Mouse (Mus musculus): ENCODE data around the gene Mon2. TPM values are rescaled to one million over a fixed set of nuclear protein-coding genes. Genes with fewer than 3 reads are reported as not detected.

Mon2 gene
- polyA plus RNA-seq, 1 experiment from 2014 or later: 19.9 TPM

- ATAC-seq: no peak
- Histone ChIP-seq H3K4me3 (no peak overlapping the region), H3K9ac (peak overlapping the region; percentile 2; the same call in 1 of the 2 replicates), H3K27ac (peak overlapping the region; percentile 1; the same call in 1 of the 2 replicates), H3K9me3 (replicated peaks) (no peaks in the 10 kb centered on the region), H3K4me1 (peaks cover 40% of the 10 kb centered on the region), H3K4me2 (peak overlapping the region; percentile 78), H3K36me3 (peaks cover 17% of the 10 kb centered on the region), H3K27me3 (replicated peaks) (no peaks in the 10 kb centered on the region)
- 18% methylated on average over 9 of the region's 9 CpGs for WGBS (ENCODE audit: insufficient replicate concordance)
These were observed 88.6 kb downstream of the Mon2 start for GRCm38 (mm10) chr10:122987671-122988128.

DNA sequence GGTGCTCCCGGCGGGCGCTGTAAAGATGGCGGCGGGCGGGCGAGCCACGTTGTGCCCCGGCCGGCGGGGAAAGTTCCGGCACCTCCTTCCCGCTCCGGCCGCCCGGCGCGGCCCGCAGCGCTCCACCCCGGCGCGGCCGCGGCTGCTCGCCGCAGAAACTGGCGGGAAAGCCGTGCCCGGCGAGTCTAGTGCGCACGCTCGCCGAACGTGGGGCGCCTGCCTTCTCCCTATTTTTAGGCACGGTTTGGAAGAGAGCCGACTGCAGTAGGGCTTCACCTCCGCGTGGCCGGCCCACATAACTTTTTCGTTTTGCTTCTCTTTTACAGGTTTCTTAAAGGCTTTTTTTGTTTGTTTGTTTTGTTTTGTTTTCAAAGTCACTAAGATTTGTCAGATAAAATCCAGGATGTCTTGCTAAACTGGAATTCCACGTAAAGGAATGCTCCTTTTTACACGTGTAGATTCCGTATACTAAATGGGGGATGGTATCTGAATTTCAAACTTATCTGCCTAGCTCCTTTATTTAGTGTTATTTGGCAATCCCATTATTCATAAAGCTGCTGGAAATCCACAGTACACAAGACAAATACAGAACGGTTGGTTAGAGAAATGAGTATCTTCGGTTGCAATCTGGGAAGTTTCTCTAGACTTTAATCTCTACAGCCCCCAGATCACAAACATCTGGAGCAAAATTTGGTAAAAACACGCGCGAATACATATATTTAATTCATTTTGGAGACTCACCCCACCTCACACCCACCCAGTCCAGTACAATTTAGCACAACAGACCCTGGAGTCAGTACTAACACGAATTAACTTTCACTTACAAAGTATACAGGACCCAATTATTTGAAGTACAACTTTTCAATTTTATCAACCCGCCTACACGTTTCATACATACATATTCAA lies 89.7 kb downstream of the Mon2 start:
- WGBS (ENCODE audit: insufficient replicate concordance): 7% methylated on average over 54 of the region's 54 CpGs
- H3K27me3 ChIP-seq (replicated peaks): no peaks in the 10 kb centered on the region
- peaks cover 19% of the 10 kb centered on the region for H3K36me3 ChIP-seq
- peak overlapping the region; percentile 94 for H3K4me3 ChIP-seq
- H3K9me3 ChIP-seq (replicated peaks): no peaks in the 10 kb centered on the region
- peak overlapping the region; percentile 97 for H3K27ac ChIP-seq
- ATAC-seq: peak; percentile 82
- peak overlapping the region; percentile 99 for H3K9ac ChIP-seq
- H3K4me1 ChIP-seq: peaks cover 40% of the 10 kb centered on the region
- peak overlapping the region; percentile 78 for H3K4me2 ChIP-seq

- H3K9ac ChIP-seq: peak overlapping the region; percentile 99
- H3K4me2 ChIP-seq: peak overlapping the region; percentile 78
- peak; percentile 89 for ATAC-seq
- under 1% methylated on average over 65 of the region's 115 CpGs for WGBS (ENCODE audit: insufficient replicate concordance)
- no peaks in the 10 kb centered on the region for H3K9me3 ChIP-seq (replicated peaks)
- no peaks in the 10 kb centered on the region for H3K27me3 ChIP-seq (replicated peaks)
- peak overlapping the region; percentile 94 for H3K4me3 ChIP-seq
- peaks cover 21% of the 10 kb centered on the region for H3K36me3 ChIP-seq
- H3K4me1 ChIP-seq: peaks cover 40% of the 10 kb centered on the region
- H3K27ac ChIP-seq: peak overlapping the region; percentile 97
These were observed 90.6 kb downstream of the Mon2 start for GRCm38 (mm10) chr10:122985515-122986319.

DNA sequence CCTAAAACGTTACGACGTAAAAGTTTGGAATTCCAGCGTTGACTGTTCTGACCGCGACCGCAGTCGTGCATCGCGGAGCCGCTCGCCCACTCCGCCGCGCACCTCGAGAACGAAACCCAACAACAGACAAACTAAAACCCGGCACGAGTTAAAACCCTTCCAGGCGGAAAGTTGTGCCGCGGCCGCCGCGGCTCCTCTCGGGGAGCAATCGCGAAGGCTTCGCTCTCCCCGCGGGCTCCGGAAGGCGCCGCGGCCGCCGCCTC lies 91.1 kb downstream of the Mon2 start:
- peak overlapping the region; percentile 99 for H3K9ac ChIP-seq
- peak overlapping the region; percentile 97 for H3K27ac ChIP-seq
- ATAC-seq: no peak
- H3K9me3 ChIP-seq (replicated peaks): no peaks in the 10 kb centered on the region
- H3K4me3 ChIP-seq: peak overlapping the region; percentile 94
- peak overlapping the region; percentile 78 for H3K4me2 ChIP-seq
- H3K36me3 ChIP-seq: peaks cover 24% of the 10 kb centered on the region
- under 1% methylated on average over 37 of the region's 37 CpGs for WGBS (ENCODE audit: insufficient replicate concordance)
- peaks cover 40% of the 10 kb centered on the region for H3K4me1 ChIP-seq
- no peaks in the 10 kb centered on the region for H3K27me3 ChIP-seq (replicated peaks)

DNA sequence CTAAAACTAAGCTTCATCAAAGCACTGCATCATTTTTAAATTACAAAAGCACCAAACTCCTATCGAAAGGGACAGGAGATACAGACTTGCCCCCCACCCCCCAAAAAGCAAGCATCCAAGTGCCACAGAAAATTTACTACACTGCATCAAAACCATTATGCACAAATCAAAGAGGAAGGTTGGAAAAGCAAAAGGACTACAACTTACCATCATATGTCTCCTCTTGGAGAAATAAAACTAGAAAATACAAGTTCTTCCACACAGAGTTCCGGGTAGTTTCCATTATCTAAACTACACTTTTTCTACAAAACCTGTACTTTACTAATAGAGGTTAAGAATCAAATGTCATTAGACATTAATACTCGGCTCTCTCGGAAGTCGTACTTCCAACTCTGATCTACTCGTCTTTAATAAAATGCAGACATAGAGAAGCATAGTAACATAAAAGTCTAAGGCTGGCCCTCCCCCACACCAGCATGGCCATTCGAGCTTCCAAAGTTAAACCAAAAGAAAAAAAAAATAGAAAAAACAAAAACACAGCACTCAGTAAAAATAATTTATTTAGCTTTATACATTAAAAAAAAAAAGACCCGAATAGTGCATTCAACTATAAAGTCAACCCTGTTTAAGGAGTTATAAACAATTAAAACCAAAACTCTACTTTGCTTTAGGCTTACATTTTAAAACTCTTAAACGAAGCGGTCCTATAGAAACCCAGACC lies 91.6 kb downstream of the Mon2 start:
- Histone ChIP-seq H3K4me2 (peak overlapping the region; percentile 78), H3K4me1 (peaks cover 40% of the 10 kb centered on the region), H3K9ac (peak overlapping the region; percentile 99), H3K27ac (peak overlapping the region; percentile 97), H3K36me3 (peaks cover 27% of the 10 kb centered on the region), H3K4me3 (peak overlapping the region; percentile 94), H3K9me3 (replicated peaks) (no peaks in the 10 kb centered on the region), H3K27me3 (replicated peaks) (no peaks in the 10 kb centered on the region)
- WGBS (ENCODE audit: insufficient replicate concordance): 3% methylated on average over 10 of the region's 10 CpGs
- ATAC-seq: no peak

- H3K27me3 ChIP-seq (replicated peaks): no peaks in the 10 kb centered on the region
- no peaks in the 10 kb centered on the region for H3K9me3 ChIP-seq (replicated peaks)
- H3K4me2 ChIP-seq: peak overlapping the region; percentile 78
- H3K36me3 ChIP-seq: peaks cover 31% of the 10 kb centered on the region
- peaks cover 40% of the 10 kb centered on the region for H3K4me1 ChIP-seq
- H3K27ac ChIP-seq: peak overlapping the region; percentile 59
- no peak for ATAC-seq
- peak overlapping the region; percentile 99 for H3K9ac ChIP-seq
- 54% methylated on average over 10 of the region's 10 CpGs for WGBS (ENCODE audit: insufficient replicate concordance)
- peak overlapping the region; percentile 94 for H3K4me3 ChIP-seq
These were observed 92.5 kb downstream of the Mon2 start for GRCm38 (mm10) chr10:122983579-122984530.

DNA sequence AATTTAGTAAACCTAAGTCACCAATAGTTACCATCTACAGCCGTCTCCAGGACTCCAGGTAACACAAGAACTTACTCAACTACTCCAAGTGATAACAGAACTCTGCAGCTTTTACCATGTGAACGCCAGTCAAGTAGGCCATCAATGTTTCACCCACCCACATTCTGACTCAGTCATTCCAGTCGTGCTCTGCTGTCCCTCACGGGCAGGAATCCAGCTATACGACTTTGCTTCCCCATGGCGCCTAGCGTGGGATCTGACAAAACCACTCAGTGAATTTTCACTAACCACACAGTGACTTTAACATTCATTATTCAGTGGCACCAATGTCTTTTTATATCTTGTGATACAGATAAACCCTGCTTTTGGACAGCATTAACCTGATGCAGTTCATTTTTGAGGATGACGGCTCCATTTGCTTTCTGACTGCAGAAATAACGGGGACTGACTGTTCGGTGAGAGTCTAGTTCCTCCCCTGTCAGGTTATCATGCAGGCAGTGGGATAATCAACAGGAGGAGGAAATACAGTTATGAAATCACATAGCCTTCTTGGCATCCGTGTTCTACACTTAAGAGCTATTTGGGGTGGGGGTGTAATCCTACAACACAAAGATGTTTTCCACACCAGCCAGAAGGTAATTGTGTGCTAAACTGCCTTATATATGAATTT lies 93.3 kb downstream of the Mon2 start:
- no peak overlapping the region for H3K27ac ChIP-seq
- H3K4me1 ChIP-seq: peaks cover 35% of the 10 kb centered on the region
- H3K9me3 ChIP-seq (replicated peaks): no peaks in the 10 kb centered on the region
- no peaks in the 10 kb centered on the region for H3K27me3 ChIP-seq (replicated peaks)
- peak overlapping the region; percentile 94 for H3K4me3 ChIP-seq
- peak overlapping the region; percentile 78 for H3K4me2 ChIP-seq
- WGBS (ENCODE audit: insufficient replicate concordance): 63% methylated on average over 11 of the region's 11 CpGs
- ATAC-seq: no peak
- 0 out of 2 replicates have a peak overlapping the region, but pooled peaks have one; percentile 99 for H3K9ac ChIP-seq
- H3K36me3 ChIP-seq: peaks cover 31% of the 10 kb centered on the region

- H3K4me2 ChIP-seq: no peak overlapping the region
These were observed 96.2 kb downstream of the Mon2 start for GRCm38 (mm10) chr10:122980123-122980522.

GRCm38 (mm10) chr10:122979356-122979755 lies 96.9 kb downstream of the Mon2 start:
- Histone ChIP-seq H3K36me3 (peaks cover 31% of the 10 kb centered on the region), H3K27me3 (replicated peaks) (no peaks in the 10 kb centered on the region), H3K9me3 (replicated peaks) (no peaks in the 10 kb centered on the region), H3K27ac (no peak overlapping the region), H3K4me2 (no peak overlapping the region), H3K9ac (no peak overlapping the region), H3K4me3 (no peak overlapping the region), H3K4me1 (peaks cover 26% of the 10 kb centered on the region)
- peak; percentile 25; the same call in 1 of the 2 replicates for ATAC-seq

More at GRCm38 (mm10) chr10:122980123-122980522, 96.2 kb downstream of the Mon2 start:
- Histone ChIP-seq H3K9me3 (replicated peaks) (no peaks in the 10 kb centered on the region), H3K4me1 (peaks cover 28% of the 10 kb centered on the region), H3K27ac (no peak overlapping the region), H3K4me3 (no peak overlapping the region), H3K9ac (no peak overlapping the region), H3K27me3 (replicated peaks) (no peaks in the 10 kb centered on the region), H3K36me3 (peaks cover 31% of the 10 kb centered on the region)
- WGBS (ENCODE audit: insufficient replicate concordance): 91% methylated on average over 12 of the region's 12 CpGs
- no peak for ATAC-seq

- Histone ChIP-seq H3K9me3 (replicated peaks) (no peaks in the 10 kb centered on the region), H3K4me2 (no peak overlapping the region), H3K9ac (no peak overlapping the region), H3K4me3 (no peak overlapping the region), H3K36me3 (peaks cover 16% of the 10 kb centered on the region), H3K27me3 (replicated peaks) (no peaks in the 10 kb centered on the region), H3K4me1 (peaks cover 10% of the 10 kb centered on the region; the same call in 1 of the 2 replicates), H3K27ac (no peak overlapping the region)
- WGBS (ENCODE audit: insufficient replicate concordance): 42% methylated on average over 9 of the region's 9 CpGs
- no peak for ATAC-seq
These were observed 100.3 kb downstream of the Mon2 start for GRCm38 (mm10) chr10:122976038-122976437.
